Mouse (Mus musculus): ENCODE measurements at regions not wholly inside any gene's neighbourhood (a gene's known extent, or its start where the extent isn't known, plus 50 kb on each side); places are given as distances from the start of the nearest gene placed in this dataset.

DNA sequence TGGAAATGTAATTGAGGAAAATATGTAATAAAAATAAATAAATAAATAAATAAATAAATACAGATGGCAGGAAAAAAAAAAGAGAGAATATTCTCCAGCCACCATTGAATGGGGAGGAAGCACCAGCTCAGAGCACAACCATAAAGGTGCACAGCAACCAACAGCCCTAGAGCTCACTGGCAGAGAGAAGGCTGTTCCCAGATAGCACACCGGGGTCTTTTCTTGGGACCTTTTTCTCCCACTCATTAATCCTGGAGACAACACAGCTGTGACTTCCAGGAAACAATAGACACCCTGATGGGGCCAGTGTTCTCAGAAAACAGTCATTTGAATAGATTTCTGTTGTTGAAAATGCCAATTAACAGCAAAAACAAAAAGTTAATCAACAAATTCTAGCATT, 263.1 kb downstream of the Actr3 start:
- WGBS = 46% methylated on average over 1 of the region's 1 CpGs

DNA sequence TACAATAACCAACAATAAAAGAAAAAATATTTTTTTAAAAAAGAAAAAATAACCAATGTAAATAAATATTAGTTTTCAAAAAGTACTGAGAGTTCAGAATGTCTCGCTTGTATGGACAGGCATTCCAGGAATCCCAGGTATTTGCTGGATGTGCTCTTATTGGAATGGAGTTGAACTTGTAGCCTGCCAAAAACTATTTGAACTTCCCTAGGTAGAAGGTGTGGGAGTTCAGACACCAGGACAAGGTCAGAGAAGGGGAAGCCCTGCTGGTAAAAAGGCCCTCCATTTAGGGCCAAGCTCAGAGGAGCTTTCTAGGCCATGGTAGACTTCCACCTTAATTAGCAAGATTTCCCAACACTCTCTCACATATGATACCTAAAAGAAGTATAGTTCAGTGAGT, 270.3 kb downstream of the Actr3 start:
- Histone ChIP-seq H3K4me1 (ENCODE audit: insufficient read depth, low read depth, low read length) (no peaks in the 10 kb centered on the region), H3K9me3 (ENCODE audit: low read length) (no peaks in the 10 kb centered on the region), H3K9ac (replicated peaks; ENCODE audit: low read depth) (no peak overlapping the region), H3K4me3 (ENCODE audit: low read depth, low read length) (no peak overlapping the region), H3K36me3 (ENCODE audit: insufficient read depth, low read length) (no peaks in the 10 kb centered on the region), H3K27ac (ENCODE audit: low read length) (no peak overlapping the region), H3K27me3 (replicated peaks; ENCODE audit: insufficient read depth, low read length) (no peaks in the 10 kb centered on the region), H3K4me2 (replicated peaks; ENCODE audit: low read depth, low read length) (no peak overlapping the region)
- TF ChIP-seq EP300 (IDR thresholded peaks at IDR 0.05) = no peak
- TF ChIP-seq CTCF (IDR thresholded peaks at IDR 0.05) = no peak
- ATAC-seq = no peak
- WGBS = 72% methylated on average over 1 of the region's 1 CpGs
- DNase-seq (ENCODE audit: low spot score) = no peak

More for the DNA sequence above, 263.1 kb downstream of the Actr3 start:
- Histone ChIP-seq H3K9ac (replicated peaks; ENCODE audit: low read depth) (no peak overlapping the region), H3K27ac (ENCODE audit: low read length) (no peak overlapping the region), H3K36me3 (ENCODE audit: insufficient read depth, low read length) (no peaks in the 10 kb centered on the region), H3K27me3 (replicated peaks; ENCODE audit: insufficient read depth, low read length) (no peaks in the 10 kb centered on the region), H3K4me2 (replicated peaks; ENCODE audit: low read depth, low read length) (no peak overlapping the region), H3K4me1 (ENCODE audit: insufficient read depth, low read depth, low read length) (no peaks in the 10 kb centered on the region), H3K4me3 (ENCODE audit: low read depth, low read length) (no peak overlapping the region), H3K9me3 (ENCODE audit: low read length) (no peaks in the 10 kb centered on the region)
- DNase-seq (ENCODE audit: low spot score) = no peak
- TF ChIP-seq EP300 (IDR thresholded peaks at IDR 0.05) (no peak), CTCF (IDR thresholded peaks at IDR 0.05) (no peak)
- no peak for ATAC-seq

DNA sequence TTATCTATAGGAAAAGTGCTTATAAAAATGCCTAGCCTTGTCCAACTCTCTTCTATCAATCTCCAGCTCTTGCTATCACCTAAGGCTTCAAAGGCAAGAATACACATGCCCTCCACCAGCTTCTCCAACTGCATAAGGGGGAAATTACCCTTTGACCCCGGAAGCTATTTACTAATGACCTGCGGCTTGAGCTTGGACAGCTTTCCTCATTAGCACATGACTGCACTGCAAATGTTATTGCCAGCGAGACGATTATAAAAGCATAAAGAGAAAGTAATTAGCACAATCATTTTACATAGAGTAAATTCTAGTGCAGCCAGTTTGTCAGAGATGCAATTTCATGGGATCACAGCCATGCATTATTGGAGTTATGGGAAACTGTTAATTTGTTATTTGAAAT, 277.0 kb downstream of the Actr3 start:
- ATAC-seq (no peak), DNase-seq (ENCODE audit: low spot score) (no peak)
- Histone ChIP-seq H3K9ac (replicated peaks; ENCODE audit: low read depth) (no peak overlapping the region), H3K9me3 (ENCODE audit: low read length) (no peaks in the 10 kb centered on the region), H3K4me3 (ENCODE audit: low read depth, low read length) (no peak overlapping the region), H3K36me3 (ENCODE audit: insufficient read depth, low read length) (no peaks in the 10 kb centered on the region), H3K4me1 (ENCODE audit: insufficient read depth, low read depth, low read length) (no peaks in the 10 kb centered on the region), H3K27me3 (replicated peaks; ENCODE audit: insufficient read depth, low read length) (no peaks in the 10 kb centered on the region), H3K27ac (ENCODE audit: low read length) (no peak overlapping the region), H3K4me2 (replicated peaks; ENCODE audit: low read depth, low read length) (no peak overlapping the region)
- TF ChIP-seq CTCF (IDR thresholded peaks at IDR 0.05) = no peak
- TF ChIP-seq EP300 (IDR thresholded peaks at IDR 0.05) = no peak
- 74% methylated on average over 4 of the region's 4 CpGs for WGBS

DNA sequence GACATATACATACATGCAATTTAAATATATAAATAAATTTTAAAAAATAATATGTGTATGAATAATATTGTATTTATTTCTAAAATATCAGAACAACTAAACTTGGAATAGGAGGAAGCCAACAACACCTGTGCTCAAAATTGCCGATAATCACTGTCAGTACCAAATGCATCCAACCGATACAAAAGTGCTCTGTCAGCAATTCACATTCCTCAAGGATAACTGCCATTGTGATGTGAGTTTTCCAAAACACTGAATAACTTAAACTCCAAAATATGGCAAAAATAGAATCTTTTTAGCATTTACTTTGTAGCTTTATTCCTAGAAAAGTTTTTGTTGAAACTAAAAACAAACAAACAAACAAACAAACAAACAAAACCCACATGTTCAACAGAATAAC, 279.4 kb downstream of the Actr3 start:
- WGBS = 88% methylated on average over 2 of the region's 2 CpGs

DNA sequence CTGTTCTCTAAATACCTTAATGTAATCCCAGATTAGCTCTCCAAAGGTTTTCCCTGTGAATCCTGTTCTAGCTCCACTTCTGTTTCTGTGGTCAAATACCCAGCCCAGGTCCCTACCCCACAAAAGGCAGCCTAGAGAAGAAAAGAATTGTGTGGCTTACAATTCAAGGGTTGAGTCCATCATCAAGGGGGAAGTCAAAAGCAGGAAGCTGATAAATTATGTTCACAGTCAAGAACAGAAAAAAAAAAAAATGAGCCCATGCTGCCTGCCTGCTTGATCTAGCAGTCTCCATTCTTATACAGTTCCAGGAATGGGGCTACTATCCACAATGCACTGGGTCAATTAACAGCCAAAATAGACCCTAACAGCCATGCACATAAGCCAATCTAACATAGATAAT, 285.7 kb downstream of the Actr3 start:
- TF ChIP-seq EP300 (IDR thresholded peaks at IDR 0.05) (no peak), CTCF (IDR thresholded peaks at IDR 0.05) (no peak)
- ATAC-seq (no peak), DNase-seq (ENCODE audit: low spot score) (no peak)
- Histone ChIP-seq H3K9ac (replicated peaks; ENCODE audit: low read depth) (no peak overlapping the region), H3K4me2 (replicated peaks; ENCODE audit: low read depth, low read length) (no peak overlapping the region), H3K27ac (ENCODE audit: low read length) (no peak overlapping the region), H3K27me3 (replicated peaks; ENCODE audit: insufficient read depth, low read length) (no peaks in the 10 kb centered on the region), H3K4me3 (ENCODE audit: low read depth, low read length) (no peak overlapping the region), H3K36me3 (ENCODE audit: insufficient read depth, low read length) (no peaks in the 10 kb centered on the region), H3K4me1 (ENCODE audit: insufficient read depth, low read depth, low read length) (no peaks in the 10 kb centered on the region), H3K9me3 (ENCODE audit: low read length) (no peaks in the 10 kb centered on the region)

More for the DNA sequence above, 279.4 kb downstream of the Actr3 start:
- TF ChIP-seq EP300 (IDR thresholded peaks at IDR 0.05) (no peak), CTCF (IDR thresholded peaks at IDR 0.05) (no peak)
- H3K4me2 ChIP-seq (replicated peaks; ENCODE audit: low read depth, low read length) = no peak overlapping the region
- H3K4me3 ChIP-seq (ENCODE audit: low read depth, low read length) = no peak overlapping the region
- H3K27me3 ChIP-seq (replicated peaks; ENCODE audit: insufficient read depth, low read length) = no peaks in the 10 kb centered on the region
- no peak for DNase-seq (ENCODE audit: low spot score)
- H3K9ac ChIP-seq (replicated peaks; ENCODE audit: low read depth) = no peak overlapping the region
- H3K4me1 ChIP-seq (ENCODE audit: insufficient read depth, low read depth, low read length) = no peaks in the 10 kb centered on the region
- no peaks in the 10 kb centered on the region for H3K36me3 ChIP-seq (ENCODE audit: insufficient read depth, low read length)
- H3K9me3 ChIP-seq (ENCODE audit: low read length) = no peaks in the 10 kb centered on the region
- H3K27ac ChIP-seq (ENCODE audit: low read length) = no peak overlapping the region
- no peak for ATAC-seq

DNA sequence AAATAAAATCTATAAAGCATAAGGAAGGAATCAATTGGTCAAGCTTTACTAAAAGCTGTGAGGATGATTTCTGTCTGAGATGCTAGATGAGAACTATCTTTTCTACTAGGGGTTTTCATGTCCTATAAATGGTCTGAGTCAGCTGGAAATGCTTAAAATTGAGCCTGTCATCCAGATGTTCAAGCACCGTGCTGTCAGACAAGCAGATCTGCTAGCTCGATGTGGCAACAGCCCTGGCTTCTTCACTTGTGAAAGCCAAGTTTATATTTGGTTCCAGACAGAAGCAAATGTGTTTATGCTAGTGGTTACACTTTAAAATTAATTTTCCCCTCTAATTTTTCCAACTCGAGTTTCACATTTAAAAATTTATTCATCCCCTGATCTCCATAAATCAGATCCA, 311.7 kb downstream of the Actr3 start:
- Histone ChIP-seq H3K9me3 (ENCODE audit: low read length) (no peaks in the 10 kb centered on the region), H3K4me2 (replicated peaks; ENCODE audit: low read depth, low read length) (no peak overlapping the region), H3K4me3 (ENCODE audit: low read depth, low read length) (no peak overlapping the region), H3K27me3 (replicated peaks; ENCODE audit: insufficient read depth, low read length) (no peaks in the 10 kb centered on the region), H3K36me3 (ENCODE audit: insufficient read depth, low read length) (no peaks in the 10 kb centered on the region), H3K4me1 (ENCODE audit: insufficient read depth, low read depth, low read length) (no peaks in the 10 kb centered on the region), H3K9ac (replicated peaks; ENCODE audit: low read depth) (no peak overlapping the region), H3K27ac (ENCODE audit: low read length) (no peak overlapping the region)
- TF ChIP-seq CTCF (IDR thresholded peaks at IDR 0.05) = no peak
- TF ChIP-seq EP300 (IDR thresholded peaks at IDR 0.05) = no peak
- peak; percentile 24 for DNase-seq (ENCODE audit: low spot score)
- no peak for ATAC-seq
- 43% methylated on average over 3 of the region's 3 CpGs for WGBS

DNA sequence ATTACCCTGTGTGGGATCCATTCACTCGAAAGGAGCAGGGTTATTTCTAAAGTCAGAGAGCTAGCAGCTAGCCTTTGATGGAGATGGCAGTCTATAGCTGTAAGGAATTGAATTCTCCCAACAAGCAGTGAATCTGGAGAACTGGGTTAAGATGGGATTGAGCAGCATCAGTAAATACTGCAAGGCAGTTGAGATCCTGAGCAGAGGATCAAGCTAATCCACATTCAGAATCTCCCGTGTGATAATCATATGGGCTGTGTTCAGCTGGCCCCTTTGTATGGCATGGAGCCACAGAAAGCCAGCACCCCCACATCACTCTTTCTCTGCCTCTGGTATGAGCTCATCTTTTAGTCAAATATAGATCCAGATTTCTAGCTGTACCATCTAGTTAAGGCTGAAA, 334.9 kb downstream of the Actr3 start:
- ATAC-seq (no peak), DNase-seq (ENCODE audit: low spot score) (no peak)
- no peak for TF ChIP-seq EP300 (IDR thresholded peaks at IDR 0.05)
- H3K9me3 ChIP-seq (ENCODE audit: low read length) = no peaks in the 10 kb centered on the region
- no peak overlapping the region for H3K4me3 ChIP-seq (ENCODE audit: low read depth, low read length)
- H3K4me2 ChIP-seq (replicated peaks; ENCODE audit: low read depth, low read length) = no peak overlapping the region
- H3K9ac ChIP-seq (replicated peaks; ENCODE audit: low read depth) = no peak overlapping the region
- no peaks in the 10 kb centered on the region for H3K4me1 ChIP-seq (ENCODE audit: insufficient read depth, low read depth, low read length)
- H3K27me3 ChIP-seq (replicated peaks; ENCODE audit: insufficient read depth, low read length) = no peaks in the 10 kb centered on the region
- WGBS = 81% methylated on average over 2 of the region's 2 CpGs
- H3K36me3 ChIP-seq (ENCODE audit: insufficient read depth, low read length) = no peaks in the 10 kb centered on the region
- no peak overlapping the region for H3K27ac ChIP-seq (ENCODE audit: low read length)
